Mouse (Mus musculus) inflammation-experienced regulatory T-cells (primary cell): Measurements from ENCODE around the gene Crip3. TPM values are rescaled to one million over a fixed set of nuclear protein-coding genes. Genes with fewer than 3 reads are reported as not detected.

Experiments
- polyA plus RNA-seq, 2 experiments: library from polyadenylated mRNA; unstranded; fragments of 100-300 nt; shearing (Covaris generic); gene quantifications; one replicate each; pipeline ENCODE4 v1.2.1; 2017

Crip3 gene
- under 1 TPM in 1 of 2 experiments, not detected in 1; 0.33 TPM for polyA plus RNA-seq

DNA sequence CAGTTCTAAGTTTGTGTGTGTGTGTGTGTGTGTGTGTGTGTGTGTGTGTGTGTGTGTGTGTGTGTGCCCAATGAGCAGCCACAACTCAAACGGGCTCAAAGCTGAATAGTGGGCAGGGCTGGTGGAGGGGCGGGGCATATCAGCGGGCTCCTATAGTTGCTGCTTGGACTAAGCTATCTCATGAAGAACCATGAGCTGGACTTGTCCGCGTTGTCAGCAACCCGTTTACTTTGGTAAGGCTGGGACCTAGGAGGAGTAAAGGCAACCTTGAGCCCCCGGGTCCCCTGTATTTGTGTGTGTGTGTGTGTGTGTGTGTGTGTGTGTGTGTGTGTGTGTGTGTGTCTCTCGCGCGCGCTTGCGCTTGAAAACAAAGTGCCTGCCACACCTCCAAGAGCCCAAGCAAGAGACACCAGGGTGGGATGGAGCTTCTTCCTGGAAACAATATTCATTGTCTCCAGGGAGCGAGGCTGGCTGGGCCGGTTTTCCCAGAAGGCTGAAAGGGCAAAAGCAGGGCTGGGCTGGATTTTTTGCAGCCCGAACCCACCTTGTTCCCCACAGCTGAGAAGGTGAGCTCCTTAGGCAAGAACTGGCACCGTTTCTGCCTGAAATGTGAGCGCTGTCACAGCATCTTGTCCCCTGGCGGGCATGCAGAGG is at the start of gene Crip3:
Gene Crip3 (plus strand): TSS at position 166 of the 654 bp plus-strand sequence.

DNA sequence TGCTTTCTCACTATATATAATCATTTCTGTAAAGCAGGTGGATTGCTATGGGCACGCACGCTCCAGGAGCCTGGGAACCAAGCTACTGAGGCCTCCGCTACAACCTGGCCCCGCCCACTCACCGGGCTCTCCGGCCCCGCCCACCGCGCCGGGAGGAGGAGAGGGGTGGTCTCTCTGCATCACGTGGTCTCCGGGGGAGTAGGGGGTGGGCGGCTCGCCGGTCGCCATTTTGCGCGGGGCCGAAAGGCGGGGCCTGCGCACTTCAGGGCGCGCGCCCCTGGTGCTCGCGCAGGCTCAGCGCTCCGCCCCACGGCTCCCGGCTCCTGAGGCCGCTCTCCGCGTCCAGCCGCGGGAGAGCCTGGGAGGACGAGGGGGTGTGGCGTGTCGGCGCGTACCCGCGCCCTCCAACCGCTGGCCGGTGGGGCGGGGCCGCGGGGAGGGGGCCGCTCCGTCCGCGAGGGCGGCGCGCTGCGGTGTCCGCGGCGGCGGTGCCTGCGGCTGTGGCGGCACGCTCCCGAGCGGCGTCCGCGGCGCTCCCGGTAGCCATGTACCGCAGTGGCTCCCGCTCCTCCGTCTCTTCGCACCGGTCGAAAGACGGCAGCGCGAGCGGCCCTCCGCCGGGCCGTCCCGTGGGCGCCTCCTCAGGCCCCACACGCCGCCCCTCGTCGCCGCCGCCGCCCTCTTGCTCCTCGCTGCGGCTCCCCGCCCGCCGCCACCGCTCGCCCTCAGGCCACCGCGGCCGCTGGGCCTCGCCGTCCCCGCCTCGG is 45.2 kb upstream of the Crip3 start, which contains the start of gene Zfp318:
Gene Zfp318 (plus strand): TSS at position 438 of the 767 bp plus-strand sequence.

DNA sequence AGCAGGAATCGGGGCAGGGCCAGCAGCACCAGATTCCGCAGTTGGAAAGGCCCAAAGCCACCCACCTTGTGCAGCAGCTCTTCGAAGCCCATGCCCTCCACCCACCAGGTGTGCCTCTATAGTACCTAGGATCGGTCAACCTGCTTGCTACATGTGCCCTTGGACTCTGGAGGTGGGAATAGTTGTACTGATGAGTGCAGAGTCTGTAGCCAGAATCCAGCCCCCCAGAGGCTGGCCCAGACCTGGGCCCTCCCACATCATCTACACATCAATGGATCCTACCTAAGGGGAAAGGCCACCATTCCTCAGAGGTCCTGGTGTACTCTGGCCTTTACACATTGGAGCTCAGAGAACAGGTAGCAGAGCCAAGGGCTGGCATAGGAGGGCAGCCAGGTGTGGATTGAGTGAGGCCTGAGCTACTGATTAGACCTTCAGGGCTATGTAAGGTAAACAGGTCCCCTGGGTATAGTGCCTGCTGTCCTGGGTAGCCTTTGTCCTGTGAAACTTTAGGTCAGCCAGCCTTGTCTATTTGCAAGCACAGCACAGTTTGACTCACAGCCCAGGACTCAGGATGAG is 9.7 kb downstream of the Crip3 start, which contains the start of gene Slc22a7:
Gene Slc22a7 (minus strand): TSS at position 160 of the 576 bp plus-strand sequence.

Other genes starting within 250 kb of the Crip3 start
- gene Polh, start 226.3 kb upstream of the Crip3 start, polyA plus RNA-seq: 1 to 10 TPM; 5.8 to 8.4 TPM
- 10 to 100 TPM; 31.6 to 39.5 TPM for gene Xpo5, start 226.1 kb upstream of the Crip3 start, polyA plus RNA-seq
- gene Polr1c, start 180.9 kb upstream of the Crip3 start, polyA plus RNA-seq: 10 to 100 TPM; 53.2 to 61.9 TPM
- 100 to 1,000 TPM; 176 to 184 TPM for gene Yipf3, start 180.8 kb upstream of the Crip3 start, polyA plus RNA-seq
- under 1 TPM; 0.31 to 0.43 TPM for gene Lrrc73, start 175.4 kb upstream of the Crip3 start, polyA plus RNA-seq
- 10 to 100 TPM; 25.5 to 28.7 TPM for gene Tjap1, start 145.9 kb upstream of the Crip3 start, polyA plus RNA-seq
- not detected for gene Dlk2, start 131.5 kb upstream of the Crip3 start, polyA plus RNA-seq
- 1 to 10 TPM; 6.8 to 7.1 TPM for gene Abcc10, start 100.6 kb upstream of the Crip3 start, polyA plus RNA-seq
- 1 to 10 TPM; 5.6 to 8.7 TPM for gene Zfp318, start 45.2 kb upstream of the Crip3 start, polyA plus RNA-seq
- under 1 TPM in 1 of 2 experiments, not detected in 1; 0.11 TPM for gene Slc22a7, start 9.5 kb downstream of the Crip3 start, polyA plus RNA-seq
- gene Ttbk1, start 58.7 kb downstream of the Crip3 start, polyA plus RNA-seq: 1 to 10 TPM; 1.1 to 1.6 TPM
- 1 to 10 TPM in 1 of 2 experiments, under 1 TPM in 1; 0.55 to 4.5 TPM for gene Dnph1, start 67.8 kb downstream of the Crip3 start, polyA plus RNA-seq
- gene Cul9, start 117.5 kb downstream of the Crip3 start, polyA plus RNA-seq: 1 to 10 TPM; 6.1 to 7.9 TPM
- 10 to 100 TPM; 37.4 to 37.8 TPM for gene Srf, start 127.2 kb downstream of the Crip3 start, polyA plus RNA-seq
- under 1 TPM; 0.05 to 0.65 TPM for gene Ptk7, start 200.6 kb downstream of the Crip3 start, polyA plus RNA-seq
- 10 to 100 TPM; 20.3 to 22.7 TPM for gene Klc4, start 217.1 kb downstream of the Crip3 start, polyA plus RNA-seq
- gene Mrpl2, start 217.3 kb downstream of the Crip3 start, polyA plus RNA-seq: 10 to 100 TPM; 43.1 to 70.4 TPM
- 10 to 100 TPM in 1 of 2 experiments, 1 to 10 TPM in 1; 4.5 to 10.7 TPM for gene Cul7, start 221.4 kb downstream of the Crip3 start, polyA plus RNA-seq
- gene Rrp36, start 245.4 kb downstream of the Crip3 start, polyA plus RNA-seq: 10 to 100 TPM; 58.4 to 61.9 TPM
- 100 to 1,000 TPM; 121 to 157 TPM for gene Mea1, start 249.9 kb downstream of the Crip3 start, polyA plus RNA-seq